Mouse (Mus musculus) spleen, adult 2 months (tissue): ENCODE results near the gene Rps6kb2. TPM values are rescaled to one million over a fixed set of nuclear protein-coding genes. Genes with fewer than 3 reads are reported as not detected.

ENCODE experiments used
- DNase-seq, 2 experiments: peaks; one replicate each; pipeline versions ENCODE4 v3.0.0 to v3.0.0-alpha.2; 2012 to 2021; ENCODE audit warnings: low spot score in 2 of 2, low read depth in 1 of 2
- H3K27ac ChIP-seq: fragments of 200-500 bp; 2 replicates; pipeline ENCODE4 v1.5.1; 2012; ENCODE audit warnings: low read length, inconsistent platforms; ENCODE audit not compliant: insufficient read depth
- H3K27me3 ChIP-seq: fragments of 200-500 bp; 2 replicates; pipeline ENCODE4 v1.6.1; 2012; ENCODE audit warnings: mild to moderate bottlenecking, moderate library complexity, low read length, inconsistent platforms; ENCODE audit not compliant: control insufficient read depth, insufficient read depth
- H3K36me3 ChIP-seq: fragments of 200-500 bp; 2 replicates; pipeline ENCODE4 v1.6.1; 2012; ENCODE audit warnings: mild to moderate bottlenecking, low read length, inconsistent platforms; ENCODE audit not compliant: control insufficient read depth, insufficient read depth
- H3K4me1 ChIP-seq: fragments of 200-500 bp; 2 replicates; pipeline ENCODE4 v1.6.1; 2011; ENCODE audit warnings: inconsistent platforms; ENCODE audit not compliant: control insufficient read depth, insufficient read depth, insufficient read length
- H3K4me3 ChIP-seq: fragments of 200-500 bp; 2 replicates; pipeline ENCODE4 v1.5.1; 2011; ENCODE audit warnings: mild to moderate bottlenecking, inconsistent platforms; ENCODE audit not compliant: insufficient read depth, insufficient read length; ENCODE audit errors: extremely low read depth
- CTCF ChIP-seq: fragments of 200-500 bp; IDR thresholded peaks from 2 replicates; pipeline ENCODE4 v1.5.1; 2011; ENCODE audit warnings: mild to moderate bottlenecking, inconsistent platforms; ENCODE audit not compliant: insufficient read depth, insufficient read length, insufficient replicate concordance; ENCODE audit errors: extremely low read depth
- POLR2A ChIP-seq: fragments of 200-500 bp; IDR thresholded peaks from 2 replicates; pipeline ENCODE4 v1.6.1; 2011; ENCODE audit warnings: low read depth, low read length, inconsistent platforms
- WGBS: fragments of 180-500 bp; shearing (Covaris S2); methylation state at CpG from one replicate; pipeline ENCODE4 v1.1.7; 2018; 5-methylcytosine and 5-hydroxymethylcytosine counted together
- polyA plus RNA-seq: library from polyadenylated mRNA; depleted of rRNA; stranded (reverse); fragments of >200 nt; gene quantifications from 2 replicates; pipeline ENCODE4 v1.2.3, GENCODE M21; 2012

Gene Rps6kb2
- polyA plus RNA-seq, 1 experiment = 40.7 TPM

GRCm38 (mm10) chr19:4187303-4187702 lies 24.1 kb upstream of the Rps6kb2 start:
- peaks cover 45% of the 10 kb centered on the region for H3K36me3 ChIP-seq
- TF ChIP-seq CTCF (no peak), POLR2A (no peak)
- WGBS = 12% methylated on average over 3 of the region's 3 CpGs
- H3K27ac ChIP-seq = peak overlapping the region; percentile 94
- no peaks in the 10 kb centered on the region for H3K27me3 ChIP-seq
- peaks cover 55% of the 10 kb centered on the region for H3K4me1 ChIP-seq
- peak overlapping the region; percentile 43; the same call in 1 of the 2 replicates for H3K4me3 ChIP-seq
- DNase-seq = no peak

DNA sequence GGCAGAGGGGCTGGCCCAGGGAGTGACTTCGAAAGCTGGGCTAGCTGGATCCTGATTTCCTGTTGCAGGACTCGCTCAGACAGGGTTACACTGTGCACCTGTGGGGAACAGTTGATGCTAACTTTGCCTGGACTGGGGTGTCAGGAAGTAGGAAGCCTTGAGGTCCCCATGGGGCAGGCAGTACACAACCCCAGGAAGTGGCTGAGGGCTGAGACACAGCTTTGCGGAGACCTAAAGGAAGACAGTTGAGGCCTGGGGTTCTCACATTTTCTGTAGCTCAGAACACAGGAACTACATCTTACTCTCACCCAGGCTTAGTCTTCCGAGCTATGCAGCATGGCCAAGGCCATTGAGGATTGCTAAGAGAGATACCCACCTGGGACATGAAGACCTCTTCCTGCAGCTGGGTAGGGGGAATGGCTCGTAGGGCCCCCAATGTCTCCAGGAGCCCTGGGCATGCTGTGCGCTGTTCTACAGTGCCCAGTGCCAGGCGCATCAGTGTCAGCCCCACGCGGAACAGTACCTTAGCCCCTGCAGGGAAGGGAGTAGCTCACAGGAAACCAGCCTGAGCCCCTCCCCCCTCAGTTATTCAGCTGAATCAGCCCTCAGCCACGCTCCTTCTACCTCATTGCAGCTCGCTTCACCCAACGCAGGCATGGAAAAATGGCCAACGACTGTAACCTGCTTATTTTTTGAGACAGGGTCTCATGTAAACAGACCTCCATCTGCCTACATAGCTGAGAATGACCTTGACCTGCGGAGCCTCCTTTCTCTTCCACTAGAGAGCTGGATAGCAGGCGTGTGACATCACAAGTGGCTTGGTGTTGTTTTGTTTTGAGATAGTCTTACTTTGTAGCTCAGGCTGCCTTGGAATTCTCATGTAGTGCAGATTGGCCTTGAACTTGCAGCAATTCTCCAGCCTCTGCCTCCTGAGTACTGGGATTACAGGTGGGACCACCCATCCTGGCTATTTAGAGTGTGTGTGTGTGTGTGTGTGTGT lies 22.1 kb upstream of the Rps6kb2 start:
- Histone ChIP-seq H3K27me3 (no peaks in the 10 kb centered on the region), H3K4me1 (peaks cover 59% of the 10 kb centered on the region), H3K36me3 (peaks cover 52% of the 10 kb centered on the region), H3K27ac (peak overlapping the region; percentile 94), H3K4me3 (peak overlapping the region; percentile 12; the same call in 1 of the 2 replicates)
- TF ChIP-seq POLR2A = no peak; the same call in 1 of the 2 replicates
- no peak for TF ChIP-seq CTCF
- DNase-seq = peak in 1 of 2 experiments; percentile 82
- WGBS = 9% methylated on average over 15 of the region's 15 CpGs

DNA sequence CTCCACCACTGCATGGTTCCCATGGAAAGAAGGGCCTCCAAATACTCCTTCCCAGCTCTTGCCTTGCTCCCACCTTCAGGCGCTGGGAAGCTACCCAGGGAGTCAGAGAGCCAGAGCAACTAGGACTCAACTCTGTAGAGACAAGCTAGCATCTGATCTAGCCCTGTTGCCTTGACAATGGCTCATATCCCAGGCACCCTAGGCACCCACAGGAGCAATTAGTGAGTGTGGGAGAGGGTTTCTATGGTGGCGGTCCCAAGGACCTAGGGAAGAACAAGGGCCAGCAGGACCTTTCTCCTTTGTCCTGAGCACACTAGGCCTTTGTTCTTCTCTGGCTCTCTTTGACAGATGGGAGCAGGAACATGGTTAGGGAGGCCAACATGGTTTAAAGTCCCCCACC lies 20.5 kb upstream of the Rps6kb2 start:
- H3K27ac ChIP-seq = peak overlapping the region; percentile 94; the same call in 1 of the 2 replicates
- no peak for DNase-seq
- H3K4me1 ChIP-seq = peaks cover 55% of the 10 kb centered on the region
- H3K4me3 ChIP-seq = no peak overlapping the region
- H3K36me3 ChIP-seq = peaks cover 47% of the 10 kb centered on the region
- 82% methylated on average over 2 of the region's 2 CpGs for WGBS
- no peaks in the 10 kb centered on the region for H3K27me3 ChIP-seq
- no peak for TF ChIP-seq CTCF
- no peak for TF ChIP-seq POLR2A

GRCm38 (mm10) chr19:4181892-4182291 lies 18.7 kb upstream of the Rps6kb2 start:
- TF ChIP-seq POLR2A (no peak), CTCF (no peak)
- Histone ChIP-seq H3K36me3 (peaks cover 39% of the 10 kb centered on the region), H3K27me3 (no peaks in the 10 kb centered on the region), H3K4me1 (peaks cover 40% of the 10 kb centered on the region), H3K27ac (peak overlapping the region; percentile 50), H3K4me3 (no peak overlapping the region)
- 35% methylated on average over 3 of the region's 3 CpGs for WGBS
- DNase-seq = peak; percentile 79 to 85

GRCm38 (mm10) chr19:4180411-4180810 lies 17.3 kb upstream of the Rps6kb2 start:
- H3K4me1 ChIP-seq = peaks cover 27% of the 10 kb centered on the region
- no peak for DNase-seq
- TF ChIP-seq CTCF (no peak), POLR2A (no peak)
- WGBS = 93% methylated on average over 7 of the region's 7 CpGs
- H3K4me3 ChIP-seq = no peak overlapping the region
- H3K27me3 ChIP-seq = no peaks in the 10 kb centered on the region
- no peak overlapping the region for H3K27ac ChIP-seq
- H3K36me3 ChIP-seq = peaks cover 33% of the 10 kb centered on the region

DNA sequence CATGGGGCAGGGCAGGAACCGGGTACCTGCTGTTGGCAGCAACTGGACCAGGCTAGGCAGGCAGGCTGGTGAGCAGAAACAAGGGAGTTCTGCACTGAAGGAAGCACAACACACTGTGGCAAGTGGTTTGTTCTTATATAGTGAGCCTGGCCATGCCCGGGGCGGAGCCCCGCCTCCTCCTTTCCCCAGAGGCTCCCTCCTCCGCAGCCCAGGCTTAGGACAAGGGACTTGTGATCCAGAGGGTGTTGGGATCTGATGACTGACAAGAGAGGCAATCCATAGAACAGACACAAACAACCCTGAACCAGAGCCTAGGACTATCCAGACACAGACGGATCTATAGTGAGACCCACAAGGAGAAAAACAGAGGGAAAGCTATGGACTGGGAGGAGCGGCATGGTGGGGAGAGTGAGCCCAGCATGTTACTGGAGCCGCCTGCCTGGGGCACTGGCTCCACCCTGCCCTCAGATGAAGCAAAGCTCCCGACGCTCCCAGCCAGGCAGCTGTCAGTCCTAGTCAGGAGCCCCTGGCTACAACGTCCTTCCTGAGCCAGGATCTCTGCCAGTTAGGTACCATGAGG lies 12.3 kb upstream of the Rps6kb2 start, which contains the start of gene Carns1:
Gene Carns1 (minus strand): TSS at position 112 of the 580 bp plus-strand sequence.
- whole genome bisulfite sequencing = 73% methylated on average over 11 of the region's 11 CpGs
- no peak for DNase-seq
- H3K4me1 ChIP-seq = peaks cover 19% of the 10 kb centered on the region; the same call in 1 of the 2 replicates
- no peak for TF ChIP-seq CTCF
- no peak for TF ChIP-seq POLR2A
- H3K27me3 ChIP-seq = no peaks in the 10 kb centered on the region
- no peak within 1 kb of the TSS for H3K27ac ChIP-seq
- no peak within 1 kb of the TSS for H3K4me3 ChIP-seq
- H3K36me3 ChIP-seq = peaks cover 7% of the 10 kb centered on the region
